Comparison of ENCODE assay signal across 10 mouse cellular contexts in the genomic region with DNA sequence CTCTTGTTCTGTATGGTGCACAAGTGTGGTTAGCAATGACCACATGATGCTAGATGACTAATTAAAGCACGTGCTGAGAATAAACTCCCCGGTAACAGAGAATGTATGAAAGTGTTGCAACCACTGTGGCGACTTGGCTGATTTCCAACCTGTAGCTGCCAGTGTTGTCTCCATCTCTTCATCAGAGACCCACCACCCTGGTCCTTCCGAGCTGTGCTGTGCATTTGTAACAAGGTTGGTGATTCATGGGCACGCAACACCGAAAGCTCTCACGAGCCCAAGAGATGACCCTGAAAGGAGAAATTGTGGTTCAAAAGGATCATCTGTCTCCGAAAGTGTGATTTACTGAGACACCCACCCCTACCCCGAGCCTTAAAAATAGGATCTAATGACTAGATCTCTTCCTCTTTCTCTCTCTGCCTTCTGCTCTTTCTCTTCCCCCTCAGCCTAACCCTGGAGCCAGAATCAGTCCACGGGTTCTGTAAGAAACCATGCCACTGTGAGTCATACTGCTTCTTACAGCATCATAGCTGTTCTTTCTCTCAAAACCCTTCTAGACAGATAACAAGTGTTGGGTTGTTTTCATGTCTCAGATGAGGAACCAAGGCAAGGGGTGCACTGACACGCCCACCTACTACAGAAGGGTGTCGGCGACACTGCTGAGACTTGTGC.
A peak's percentile ranks its signal among the peaks of the same experiment; 100 is the strongest.
DNase-seq lines count a peak whose midpoint lies in the region; ATAC-seq and TF ChIP-seq lines count a peak whose summit lies in the region.
"Had no signal": no experiment of that assay in that cellular context is flagged by ENCODE, and none has a peak within 500 bp of the region (broad histone marks: within the 10 kb centered on the region; RNA-seq: fewer than 3 reads in every experiment).

No protein-coding gene starts in this region.

- H3K4me2 ChIP-seq in intestine, postnatal 0 days (replicated peaks; ENCODE audit: low read depth): no peak overlapping the region
- H3K4me2 ChIP-seq: stomach, embryonic 15.5 days had no signal

- TF ChIP-seq CTCF in intestine, postnatal 0 days (IDR thresholded peaks at IDR 0.05; ENCODE audit: low read depth): no peak

- H3K4me3 ChIP-seq in intestine, postnatal 0 days (ENCODE audit: low read depth, low read length): no peak overlapping the region
- H3K4me3 ChIP-seq: erythroblast, embryonic 14.5 days; stomach, embryonic 15.5 days had no signal

- H3K4me1 ChIP-seq in intestine, postnatal 0 days (replicated peaks; ENCODE audit: control insufficient read depth, insufficient read depth, low read length): no peaks in the 10 kb centered on the region
- H3K4me1 ChIP-seq: stomach, embryonic 15.5 days had no signal

- H3K9me3 ChIP-seq in intestine, postnatal 0 days (ENCODE audit: control insufficient read depth): no peaks in the 10 kb centered on the region
- H3K9me3 ChIP-seq: stomach, embryonic 15.5 days had no signal

- no peak overlapping the region for H3K27ac ChIP-seq in intestine, postnatal 0 days (ENCODE audit: low read depth, low read length)
- H3K27ac ChIP-seq: stomach, embryonic 15.5 days had no signal

- no peak overlapping the region for H3K9ac ChIP-seq in intestine, postnatal 0 days (ENCODE audit: low read depth, low read length)
- H3K9ac ChIP-seq: stomach, embryonic 15.5 days had no signal

- DNase-seq in gastrocnemius, postnatal 25 days: peak; percentile 14
- no peak for DNase-seq in gastrocnemius, postnatal 14 days
- peak; percentile 48 to 60 for DNase-seq in right cerebral cortex, postnatal 10 days (ENCODE audit: low spot score in 2 of 2)
- DNase-seq in right cerebral cortex, postnatal 14 days: no peak
- DNase-seq in left cerebral cortex, postnatal 25 days (ENCODE audit: low spot score in 2 of 2): peak; percentile 38 to 71
- peak; percentile 42 for DNase-seq in splenic B cell, adult 2 months (ENCODE audit: low read depth, low spot score)
- no peak for DNase-seq in kidney, adult 11 months

- H3K36me3 ChIP-seq in splenic B cell, adult 2 months (ENCODE audit: control insufficient read depth, insufficient read depth, low read length, poor library complexity, severe bottlenecking): no peaks in the 10 kb centered on the region
- no peaks in the 10 kb centered on the region for H3K36me3 ChIP-seq in intestine, postnatal 0 days (ENCODE audit: control insufficient read depth, insufficient read depth)
- H3K36me3 ChIP-seq: stomach, embryonic 15.5 days had no signal

- 83% methylated on average over 13 of the region's 13 CpGs for WGBS in intestine, postnatal 0 days

- ATAC-seq in intestine, postnatal 0 days: no peak

- intact Hi-C loops in gastrocnemius, postnatal 14 days (cut with DNase I; ENCODE audit: low total_unique reads): no loop called here
- intact Hi-C loops in left cerebral cortex, postnatal 25 days (cut with DNase I): no loop called here

- no peaks in the 10 kb centered on the region for H3K27me3 ChIP-seq in splenic B cell, adult 2 months (ENCODE audit: control insufficient read depth, insufficient read depth, low read length, poor library complexity, severe bottlenecking)
- H3K27me3 ChIP-seq in intestine, postnatal 0 days (replicated peaks; ENCODE audit: control insufficient read depth, insufficient read depth, low read length): no peaks in the 10 kb centered on the region
- H3K27me3 ChIP-seq: stomach, embryonic 15.5 days had no signal

Comparison
In these comparisons a context has a peak if more than half of its experiments do, and no peak if none do; other contexts are left out.
1. DNase-seq: peak in gastrocnemius, postnatal 25 days (single experiment), right cerebral cortex, postnatal 10 days (2 of 2), left cerebral cortex, postnatal 25 days (2 of 2) and splenic B cell, adult 2 months (single experiment); none in gastrocnemius, postnatal 14 days (single experiment), right cerebral cortex, postnatal 14 days (single experiment) and kidney, adult 11 months (single experiment).